Mouse (Mus musculus) CH12.LX (cell line): ENCODE measurements around the gene Tcea3. TPM values are rescaled to one million over a fixed set of nuclear protein-coding genes. Genes with fewer than 3 reads are reported as not detected.

ENCODE experiments used
- DNase-seq: peaks from one replicate; pipeline ENCODE4 v3.0.0-alpha.2; 2013; ENCODE audit errors: extremely low read depth
- H3K27ac ChIP-seq: 2 replicates; pipeline ENCODE4 v1.5.1; 2012; ENCODE audit warnings: low read depth, mild to moderate bottlenecking, control low read depth, moderate library complexity; ENCODE audit not compliant: insufficient read depth
- H3K27me3 ChIP-seq: replicated peaks from 2 replicates; pipeline ENCODE3; 2012; ENCODE audit warnings: inconsistent platforms
- H3K36me3 ChIP-seq, 2 experiments: replicated peaks in 1 of 2; 2 replicates each; pipeline versions ENCODE3 to v1.6.1; 2012; ENCODE audit warnings: inconsistent platforms in 1 of 2, low read length in 1 of 2, mild to moderate bottlenecking in 1 of 2, mixed read lengths in 1 of 2, moderate library complexity in 1 of 2; ENCODE audit not compliant: control insufficient read depth in 1 of 2, insufficient read depth in 1 of 2
- H3K4me1 ChIP-seq, 2 experiments: 2 replicates each; pipeline ENCODE4 v1.6.1; 2012; ENCODE audit warnings: inconsistent platforms in 1 of 2, moderate library complexity in 1 of 2; ENCODE audit not compliant: insufficient read depth in 2 of 2, control insufficient read depth in 1 of 2
- H3K4me2 ChIP-seq: 2 replicates; pipeline ENCODE4 v1.6.1; 2012; ENCODE audit warnings: low read depth, mild to moderate bottlenecking, control low read depth; ENCODE audit not compliant: poor library complexity, insufficient read depth, severe bottlenecking
- H3K4me3 ChIP-seq, 3 experiments: fragments of 150-350 bp in 1 of 3; sonication (generic) in 1 of 3; replicated peaks in 1 of 3; 2 replicates each; pipeline versions ENCODE3 to v1.5.1; 2011 to 2012; ENCODE audit warnings: low read depth in 2 of 3, low read length in 2 of 3, mild to moderate bottlenecking in 2 of 3, moderate library complexity in 2 of 3, control low read depth in 1 of 3, improper control_type of control experiment in 1 of 3, inconsistent platforms in 1 of 3, mixed read lengths in 1 of 3; ENCODE audit not compliant: poor library complexity in 1 of 3
- H3K79me2 ChIP-seq: replicated peaks from 2 replicates; pipeline ENCODE4 v1.6.1; 2012; ENCODE audit warnings: mild to moderate bottlenecking, moderate library complexity; ENCODE audit not compliant: control insufficient read depth, poor library complexity, insufficient read depth, severe bottlenecking; ENCODE audit errors: extremely low read depth
- H3K9ac ChIP-seq: 2 replicates; pipeline ENCODE4 v1.6.1; 2012; ENCODE audit warnings: low read depth, mild to moderate bottlenecking, control low read depth, moderate library complexity; ENCODE audit not compliant: insufficient read depth
- H3K9me3 ChIP-seq: replicated peaks from 2 replicates; pipeline ENCODE3; 2012; ENCODE audit warnings: low read length, inconsistent platforms, mixed read lengths
- CHD1 ChIP-seq: IDR thresholded peaks from 2 replicates; pipeline ENCODE4 v1.6.1; 2012; ENCODE audit warnings: low read depth, low read length, improper control_type of control experiment, inconsistent platforms
- E2F4 ChIP-seq: IDR thresholded peaks from 2 replicates; pipeline ENCODE4 v1.6.1; 2011; ENCODE audit warnings: low read depth, low read length, improper control_type of control experiment; ENCODE audit not compliant: insufficient replicate concordance
- ELF1 ChIP-seq: IDR thresholded peaks from 2 replicates; pipeline ENCODE4 v1.6.1; 2014; ENCODE audit warnings: low read depth, mild to moderate bottlenecking, inconsistent platforms, low read length, improper control_type of control experiment
- ETS1 ChIP-seq: conservative IDR thresholded peaks from 2 replicates; pipeline ENCODE4 v1.6.1; 2012; ENCODE audit warnings: low read depth, mild to moderate bottlenecking, inconsistent platforms, low read length, improper control_type of control experiment, moderate library complexity
- GABPA ChIP-seq: IDR thresholded peaks from 2 replicates; pipeline ENCODE4 v1.6.1; 2012; ENCODE audit warnings: low read depth, low read length, improper control_type of control experiment, inconsistent platforms; ENCODE audit not compliant: insufficient replicate concordance
- HCFC1 ChIP-seq: IDR thresholded peaks from 2 replicates; pipeline ENCODE4 v1.6.1; 2012; ENCODE audit warnings: low read depth, mild to moderate bottlenecking, inconsistent platforms, low read length, improper control_type of control experiment
- IRF4 ChIP-seq: IDR thresholded peaks from 2 replicates; pipeline ENCODE4 v1.6.1; 2014; ENCODE audit warnings: low read depth, mild to moderate bottlenecking, inconsistent platforms, low read length, improper control_type of control experiment
- KAT2A ChIP-seq: IDR thresholded peaks from 2 replicates; pipeline ENCODE4 v1.6.1; 2012; ENCODE audit warnings: low read length, improper control_type of control experiment, inconsistent platforms; ENCODE audit not compliant: insufficient replicate concordance
- MAX ChIP-seq: IDR thresholded peaks from 2 replicates; pipeline ENCODE4 v1.6.1; 2011; ENCODE audit warnings: low read length, improper control_type of control experiment
- MEF2A ChIP-seq: IDR thresholded peaks from 2 replicates; pipeline ENCODE4 v1.6.1; 2014; ENCODE audit warnings: low read depth, mild to moderate bottlenecking, inconsistent platforms, low read length, improper control_type of control experiment, borderline replicate concordance
- NRF1 ChIP-seq: IDR thresholded peaks from 2 replicates; pipeline ENCODE4 v1.6.1; 2014; ENCODE audit warnings: low read depth, mild to moderate bottlenecking, inconsistent platforms, low read length, improper control_type of control experiment, moderate library complexity
- PAX5 ChIP-seq: IDR thresholded peaks from 2 replicates; pipeline ENCODE4 v1.6.1; 2012; ENCODE audit warnings: low read length, inconsistent platforms, mixed read lengths
- POLR2AphosphoS2 ChIP-seq: IDR thresholded peaks from 2 replicates; pipeline ENCODE4 v1.6.1; 2011; ENCODE audit warnings: low read depth, low read length, improper control_type of control experiment
- RAD21 ChIP-seq: IDR thresholded peaks from 2 replicates; pipeline ENCODE4 v1.6.1; 2011; ENCODE audit warnings: low read depth, mild to moderate bottlenecking, low read length, improper control_type of control experiment, moderate library complexity
- TCF12 ChIP-seq: IDR thresholded peaks from 2 replicates; pipeline ENCODE4 v1.6.1; 2014; ENCODE audit warnings: low read depth, mild to moderate bottlenecking, inconsistent platforms, low read length, improper control_type of control experiment
- UBTF ChIP-seq: IDR thresholded peaks from 2 replicates; pipeline ENCODE4 v1.6.1; 2012; ENCODE audit warnings: low read depth, mild to moderate bottlenecking, inconsistent platforms, low read length, improper control_type of control experiment, moderate library complexity
- USF2 ChIP-seq: conservative IDR thresholded peaks from 2 replicates; pipeline ENCODE4 v1.6.1; 2011; ENCODE audit warnings: low read depth, low read length, improper control_type of control experiment
- ZC3H11A ChIP-seq: IDR thresholded peaks from 2 replicates; pipeline ENCODE4 v1.6.1; 2012; ENCODE audit warnings: low read depth, mild to moderate bottlenecking, inconsistent platforms, low read length, improper control_type of control experiment
- dilution Hi-C: fragments of 300-500 bp; cut with MboI; formaldehyde crosslinking; loops from 2 replicates; pipeline ENCODE4 v1.14.3; 2020; ENCODE audit warnings: low sequenced_read_pairs; ENCODE audit not compliant: extremely low pct_unique_long_range_greater_than_20kb, extremely low pct_ligation_motif_present
- in situ Hi-C: fragments of 300-500 bp; cut with MboI; formaldehyde crosslinking; loops from 3 replicates; pipeline ENCODE4 v1.14.3; 2019; ENCODE audit warnings: low sequenced_read_pairs, low pct_ligation_motif_present, low pct_unique_long_range_greater_than_20kb, mixed read lengths
- polyA plus RNA-seq: library from polyadenylated mRNA; unstranded; fragments of >175 nt; gene quantifications from 2 replicates; pipeline ENCODE4 v1.2.1, GENCODE M21; 2012; ENCODE audit warnings: low read depth; ENCODE audit not compliant: insufficient read length
- total RNA-seq, 2 experiments: library from RNA; depleted of rRNA; stranded (reverse); fragments of 300-350 nt in 1 of 2; fragments of >200 nt in 1 of 2; gene quantifications; 2 replicates each; pipeline ENCODE4 v1.2.3; 2012 to 2014

Gene Tcea3
- total RNA-seq (2012; rRNA removed) (not detected in 2 replicates), total RNA-seq (2014; rRNA removed) (not detected in 2 replicates), polyA plus RNA-seq (not detected in 2 replicates)

GRCm38 (mm10) chr4:136247729-136248463 lies at the start of gene Tcea3:
Gene Tcea3 (plus strand): TSS chr4:136247729.
- no peaks in the 10 kb centered on the region for H3K36me3 ChIP-seq
- H3K4me1 ChIP-seq: peaks cover 0 to 13% of the 10 kb centered on the region in 2 experiments; a peak in 3 of 4 replicates
- peaks cover 81% of the 10 kb centered on the region for H3K27me3 ChIP-seq
- no peak within 1 kb of the TSS for H3K4me3 ChIP-seq
- H3K27ac ChIP-seq: no peak within 1 kb of the TSS
- no peak within 1 kb of the TSS for H3K9ac ChIP-seq
- dilution Hi-C loops (no loop called here), in situ Hi-C loops (loop anchor here (25.0 kb wide), 1 partner anchor 364 kb away; the partner anchor contains the start of genes Kdm1a, Lactbl1 and Tex46)
- DNase-seq: no peak
- no peak for TF ChIP-seq ELF1
- no peak for TF ChIP-seq HCFC1
- TF ChIP-seq ETS1: no peak
- no peak for TF ChIP-seq POLR2AphosphoS2
- no peak for TF ChIP-seq MEF2A
- no peak for TF ChIP-seq GABPA
- TF ChIP-seq NRF1: no peak
- no peak for TF ChIP-seq KAT2A
- TF ChIP-seq IRF4: no peak
- TF ChIP-seq RAD21: no peak
- no peaks in the 10 kb centered on the region for H3K79me2 ChIP-seq
- peaks cover 16% of the 10 kb centered on the region for H3K9me3 ChIP-seq
- peak within 1 kb of the TSS; percentile 32; the same call in 1 of the 2 replicates for H3K4me2 ChIP-seq

- DNase-seq: no peak
- in situ Hi-C loops: no loop called here
- H3K36me3 ChIP-seq: peaks cover 4 to 10% of the 10 kb centered on the region in 2 experiments
- TF ChIP-seq POLR2AphosphoS2: no peak
- no peak for TF ChIP-seq USF2
- no peak for TF ChIP-seq MAX
- no peak for TF ChIP-seq RAD21
- TF ChIP-seq CHD1: no peak
- no peak for TF ChIP-seq UBTF
- no peak for TF ChIP-seq ZC3H11A
- TF ChIP-seq ETS1: no peak
- TF ChIP-seq E2F4: no peak
- TF ChIP-seq TCF12: no peak
- TF ChIP-seq PAX5: no peak
- TF ChIP-seq, all 38 proteins: peak for 0
- no peak overlapping the region for H3K9ac ChIP-seq
- no peak overlapping the region for H3K27ac ChIP-seq
- peaks cover 14% of the 10 kb centered on the region for H3K27me3 ChIP-seq
- no peaks in the 10 kb centered on the region for H3K4me1 ChIP-seq
- dilution Hi-C loops: no loop called here
- H3K9me3 ChIP-seq: no peaks in the 10 kb centered on the region
- H3K4me3 ChIP-seq: no peak overlapping the region
- no peak overlapping the region for H3K4me2 ChIP-seq
- no peaks in the 10 kb centered on the region for H3K79me2 ChIP-seq
These were observed 48.7 kb upstream of the Tcea3 start for GRCm38 (mm10) chr4:136198846-136199245.
